Mouse (Mus musculus) liver, embryonic 12.5 days (tissue): ENCODE data around the gene Spata2l. TPM values are rescaled to one million over a fixed set of nuclear protein-coding genes. Genes with fewer than 3 reads are reported as not detected.

Source experiments
- ATAC-seq: fragments of 200-750 bp; cut with Nextera tagmentation; 2 replicates; pipeline ENCODE4 v1.8.0; 2017; ENCODE audit warnings: moderate number of reproducible peaks, mild to moderate bottlenecking, moderate library complexity
- H3K27ac ChIP-seq: fragments of 300-500 bp; sonication (generic); 2 replicates; pipeline ENCODE4 v1.5.1; 2016; ENCODE audit warnings: mild to moderate bottlenecking
- H3K27me3 ChIP-seq: fragments of 300-500 bp; sonication (generic); replicated peaks from 2 replicates; pipeline ENCODE4 v1.6.1; 2016; ENCODE audit warnings: mild to moderate bottlenecking, moderate library complexity
- H3K36me3 ChIP-seq: fragments of 300-500 bp; sonication (generic); 2 replicates; pipeline ENCODE4 v1.6.1; 2016; ENCODE audit warnings: mild to moderate bottlenecking, moderate library complexity
- H3K4me1 ChIP-seq: fragments of 300-500 bp; sonication (generic); 2 replicates; pipeline ENCODE4 v1.6.1; 2016
- H3K4me2 ChIP-seq: fragments of 300-500 bp; sonication (generic); 2 replicates; pipeline ENCODE4 v1.6.1; 2016; ENCODE audit warnings: mild to moderate bottlenecking, moderate library complexity
- H3K4me3 ChIP-seq: fragments of 300-500 bp; sonication (generic); 2 replicates; pipeline ENCODE4 v1.5.1; 2016; ENCODE audit warnings: mild to moderate bottlenecking, moderate library complexity
- H3K9ac ChIP-seq: fragments of 300-500 bp; sonication (generic); 2 replicates; pipeline ENCODE4 v1.6.1; 2016; ENCODE audit warnings: mild to moderate bottlenecking, moderate library complexity
- H3K9me3 ChIP-seq: fragments of 300-500 bp; sonication (generic); replicated peaks from 2 replicates; pipeline ENCODE4 v1.6.1; 2016; ENCODE audit warnings: mild to moderate bottlenecking, moderate library complexity
- WGBS: fragments of 180-500 bp; shearing (Covaris S2); methylation state at CpG from one replicate; pipeline ENCODE4 v1.1.7; 2016; ENCODE audit not compliant: insufficient replicate concordance; 5-methylcytosine and 5-hydroxymethylcytosine counted together
- polyA plus RNA-seq: library from polyadenylated mRNA; unstranded; fragments of >200 nt; fragmentation: Nextera tagmentation; extraction: Ambion mirVana; gene quantifications from 2 replicates; pipeline ENCODE4 v1.2.1, GENCODE M21; 2016

The Spata2l gene
- polyA plus RNA-seq, 1 experiment from 2014 or later: 1.4 TPM

DNA sequence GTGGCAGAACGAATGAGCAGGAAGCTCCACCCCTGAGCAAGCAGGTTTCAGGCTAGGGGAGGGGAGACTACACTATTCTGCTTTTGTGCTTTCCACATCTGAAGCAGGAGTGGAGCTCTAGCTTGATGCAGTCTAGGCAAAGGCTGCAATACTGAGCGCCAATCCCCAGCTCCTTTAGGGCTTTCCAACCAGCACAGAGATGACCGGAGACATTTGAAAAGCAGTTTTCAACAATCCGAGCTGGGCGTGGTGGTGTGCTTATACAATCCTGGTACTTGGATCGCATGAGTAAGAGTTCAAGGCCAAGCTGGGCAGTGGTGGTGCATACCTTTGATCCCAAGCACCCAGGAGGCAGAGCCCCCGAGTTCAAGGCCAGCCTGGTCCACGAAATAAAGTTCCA lies 44.1 kb downstream of the Spata2l start:
- H3K27me3 ChIP-seq: peaks cover 23% of the 10 kb centered on the region
- peaks cover 42% of the 10 kb centered on the region for H3K4me1 ChIP-seq
- no peaks in the 10 kb centered on the region for H3K9me3 ChIP-seq
- no peak overlapping the region for H3K4me3 ChIP-seq
- WGBS: 50% methylated on average over 8 of the region's 8 CpGs
- H3K36me3 ChIP-seq: no peaks in the 10 kb centered on the region
- H3K27ac ChIP-seq: no peak overlapping the region
- no peak overlapping the region for H3K9ac ChIP-seq
- ATAC-seq: no peak
- H3K4me2 ChIP-seq: no peak overlapping the region

GRCm38 (mm10) chr8:123190678-123191077 lies 45.4 kb downstream of the Spata2l start:
- peak overlapping the region; percentile 5 for H3K4me2 ChIP-seq
- peaks cover 34% of the 10 kb centered on the region for H3K27me3 ChIP-seq
- H3K36me3 ChIP-seq: no peaks in the 10 kb centered on the region
- ATAC-seq: no peak
- H3K4me1 ChIP-seq: peaks cover 41% of the 10 kb centered on the region
- H3K4me3 ChIP-seq: no peak overlapping the region
- H3K9me3 ChIP-seq: no peaks in the 10 kb centered on the region
- WGBS: 5% methylated on average over 9 of the region's 9 CpGs
- H3K9ac ChIP-seq: no peak overlapping the region
- no peak overlapping the region for H3K27ac ChIP-seq

GRCm38 (mm10) chr8:123188841-123189240 lies 47.2 kb downstream of the Spata2l start:
- H3K27me3 ChIP-seq: peaks cover 28% of the 10 kb centered on the region
- H3K4me1 ChIP-seq: peaks cover 46% of the 10 kb centered on the region
- 65% methylated on average over 7 of the region's 7 CpGs for WGBS
- ATAC-seq: no peak
- H3K36me3 ChIP-seq: no peaks in the 10 kb centered on the region
- H3K4me3 ChIP-seq: no peak overlapping the region
- no peak overlapping the region for H3K9ac ChIP-seq
- no peaks in the 10 kb centered on the region for H3K9me3 ChIP-seq
- H3K27ac ChIP-seq: no peak overlapping the region
- no peak overlapping the region for H3K4me2 ChIP-seq

- WGBS: 71% methylated on average over 2 of the region's 2 CpGs
These were observed 48.0 kb downstream of the Spata2l start for GRCm38 (mm10) chr8:123188006-123188405.

DNA sequence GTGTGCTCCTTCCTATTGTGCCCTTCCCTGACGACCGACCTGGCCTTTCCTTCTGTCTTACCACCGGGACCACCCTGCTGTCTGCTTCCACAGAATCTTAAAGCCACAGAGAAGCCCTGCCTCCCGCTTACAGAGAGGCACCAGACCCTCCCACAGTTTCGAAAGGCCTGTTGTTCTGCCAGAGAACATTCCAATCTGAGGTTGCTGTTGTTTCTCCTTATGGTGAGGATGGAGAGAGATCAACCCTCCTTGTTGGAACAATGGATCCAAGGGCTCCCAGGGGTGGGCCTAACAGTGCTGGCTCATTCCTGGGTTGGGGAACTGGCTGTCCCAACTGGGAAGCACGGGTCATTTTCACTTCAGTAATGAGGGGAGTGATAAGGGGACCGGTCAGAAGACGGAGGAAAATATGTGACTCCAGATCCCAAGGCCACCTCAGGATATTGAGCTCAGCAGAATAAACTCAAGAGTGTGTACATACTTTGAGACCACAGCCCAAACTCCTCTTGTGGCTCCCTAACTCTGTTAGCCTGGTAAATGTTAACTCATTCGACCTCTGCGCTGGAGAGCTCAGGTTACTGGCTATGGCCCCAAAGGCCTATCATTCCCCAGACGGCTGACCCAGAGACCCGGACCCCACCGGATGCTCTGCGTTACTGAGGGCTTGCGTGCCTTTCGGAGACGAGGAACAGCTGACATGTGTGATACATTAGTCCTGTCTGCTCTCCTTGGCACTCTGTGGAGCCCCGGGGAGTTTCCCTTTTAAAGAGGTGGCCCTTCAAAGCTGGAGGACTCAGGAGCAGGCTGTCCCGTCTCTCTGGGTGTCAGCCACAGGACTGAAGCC lies 50.2 kb downstream of the Spata2l start, which contains the start of gene Dpep1:
TSS of gene Dpep1 (plus strand) at position 677 of the 844 bp plus-strand sequence.
- ATAC-seq: no peak
- H3K27ac ChIP-seq: no peak within 1 kb of the TSS

More at GRCm38 (mm10) chr8:123188006-123188405, 48.0 kb downstream of the Spata2l start:
- H3K27me3 ChIP-seq: peaks cover 24% of the 10 kb centered on the region
- no peak for ATAC-seq
- H3K4me2 ChIP-seq: no peak overlapping the region
- no peaks in the 10 kb centered on the region for H3K9me3 ChIP-seq
- no peak overlapping the region for H3K4me3 ChIP-seq
- H3K36me3 ChIP-seq: no peaks in the 10 kb centered on the region
- H3K4me1 ChIP-seq: peaks cover 46% of the 10 kb centered on the region
- H3K9ac ChIP-seq: no peak overlapping the region
- H3K27ac ChIP-seq: no peak overlapping the region

DNA sequence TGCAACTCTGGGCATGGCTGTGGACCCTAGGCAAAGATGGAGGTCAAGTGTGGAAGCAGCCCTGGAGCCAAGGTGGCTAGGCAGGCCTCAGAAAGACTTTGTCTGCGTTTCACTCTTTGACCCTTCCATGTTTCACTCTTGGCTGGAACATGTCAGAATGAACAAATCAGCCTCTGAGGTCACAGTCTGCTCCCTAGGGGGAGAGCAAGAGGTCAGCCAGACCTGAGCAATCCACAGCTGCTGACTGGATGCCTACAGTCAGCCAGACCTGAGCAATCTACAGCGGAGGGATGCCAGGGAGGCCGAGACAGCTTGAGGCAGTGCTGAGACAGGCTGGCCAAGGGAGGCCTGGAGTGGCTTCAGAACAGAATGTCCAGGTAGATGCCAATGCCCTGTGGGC lies 54.6 kb downstream of the Spata2l start:
- peak; percentile 27 for ATAC-seq
- no peak overlapping the region for H3K4me3 ChIP-seq
- 64% methylated on average over 3 of the region's 3 CpGs for WGBS
- no peak overlapping the region for H3K4me2 ChIP-seq
- no peak overlapping the region for H3K27ac ChIP-seq
- H3K9me3 ChIP-seq: peaks cover 15% of the 10 kb centered on the region
- H3K36me3 ChIP-seq: no peaks in the 10 kb centered on the region
- 0 out of 2 replicates have a peak, but pooled peaks cover 11% of the 10 kb centered on the region for H3K4me1 ChIP-seq
- H3K9ac ChIP-seq: no peak overlapping the region
- peaks cover 17% of the 10 kb centered on the region; the same call in 1 of the 2 replicates for H3K27me3 ChIP-seq

More for the DNA sequence above, 50.2 kb downstream of the Spata2l start, which contains the start of gene Dpep1:
- H3K4me3 ChIP-seq: no peak within 1 kb of the TSS
- peaks cover 27% of the 10 kb centered on the region for H3K27me3 ChIP-seq
- peaks cover 36% of the 10 kb centered on the region for H3K4me1 ChIP-seq
- H3K9me3 ChIP-seq: no peaks in the 10 kb centered on the region
- 47% methylated on average over 19 of the region's 19 CpGs for whole genome bisulfite sequencing
- H3K4me2 ChIP-seq: no peak within 1 kb of the TSS
- no peaks in the 10 kb centered on the region for H3K36me3 ChIP-seq
- no peak within 1 kb of the TSS for H3K9ac ChIP-seq

Other genes starting within 250 kb of the Spata2l start
- gene Ankrd11, start 194.0 kb downstream of the Spata2l start, polyA plus RNA-seq: 43.9 and 44.0 TPM in 2 replicates
- 40.0 TPM in 2 replicates for gene Spg7, start 173.3 kb downstream of the Spata2l start, polyA plus RNA-seq
- gene Rpl13, start 133.9 kb downstream of the Spata2l start, polyA plus RNA-seq: 1,452 and 1,476 TPM in 2 replicates
- gene Cpne7, start 118.9 kb downstream of the Spata2l start, polyA plus RNA-seq: 2.8 and 2.9 TPM in 2 replicates
- 1.7 and 2.1 TPM in 2 replicates for gene Sult5a1, start 77.9 kb downstream of the Spata2l start, polyA plus RNA-seq
- gene Dpep1, start 50.0 kb downstream of the Spata2l start, polyA plus RNA-seq: 0.20 and 0.33 TPM in 2 replicates
- gene Chmp1a, start 23.5 kb downstream of the Spata2l start, polyA plus RNA-seq: 80.1 and 80.8 TPM in 2 replicates
- gene Spata33, start 23.4 kb downstream of the Spata2l start, polyA plus RNA-seq: 0.44 and 1.4 TPM in 2 replicates
- gene Cdk10, start 11.4 kb downstream of the Spata2l start, polyA plus RNA-seq: 14.7 and 16.2 TPM in 2 replicates
- 11.3 and 11.8 TPM in 2 replicates for gene Zfp276, start 18.0 kb upstream of the Spata2l start, polyA plus RNA-seq
- gene Vps9d1, start 18.1 kb upstream of the Spata2l start, polyA plus RNA-seq: 5.8 and 7.6 TPM in 2 replicates
- 27.4 and 32.2 TPM in 2 replicates for gene Fanca, start 82.3 kb upstream of the Spata2l start, polyA plus RNA-seq
- gene Spire2, start 96.5 kb upstream of the Spata2l start, polyA plus RNA-seq: 4.6 TPM in 2 replicates
- gene Tcf25, start 137.5 kb upstream of the Spata2l start, polyA plus RNA-seq: 79.2 and 94.3 TPM in 2 replicates
- gene Mc1r, start 170.9 kb upstream of the Spata2l start, polyA plus RNA-seq: not detected in 2 replicates
- gene Tubb3, start 175.2 kb upstream of the Spata2l start, polyA plus RNA-seq: 0.41 and 0.76 TPM in 2 replicates
- 17.2 and 18.4 TPM in 2 replicates for gene Def8, start 187.3 kb upstream of the Spata2l start, polyA plus RNA-seq
- 38.0 and 38.4 TPM in 2 replicates for gene Afg3l1, start 241.7 kb upstream of the Spata2l start, polyA plus RNA-seq